ENCODE assay signal across 18 mouse cellular contexts in the genomic region with DNA sequence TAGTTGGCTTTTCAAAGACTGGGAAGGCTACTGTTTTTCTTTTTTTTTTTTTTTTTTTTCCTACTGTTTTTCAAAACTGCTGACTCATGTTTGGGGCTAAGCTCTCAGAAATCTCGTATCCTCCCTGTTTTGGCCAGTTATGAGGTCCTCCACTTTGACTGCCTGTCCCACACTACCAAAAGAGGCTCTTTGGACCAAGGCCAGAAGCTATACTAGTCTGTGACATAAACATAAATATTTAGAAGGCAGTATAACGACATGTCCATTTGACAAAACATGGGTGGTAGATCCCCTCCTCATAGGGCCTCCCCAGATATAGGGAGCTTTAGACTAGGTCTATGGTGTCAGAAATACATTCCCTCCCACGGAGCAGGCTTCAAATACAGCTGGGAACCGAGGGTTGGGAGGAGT. TPM values are rescaled to one million over a fixed set of nuclear protein-coding genes. Genes with fewer than 3 reads are reported as not detected.
DNase-seq lines count a peak whose midpoint lies in the region; ATAC-seq and TF ChIP-seq lines count a peak whose summit lies in the region.
"Had no signal": no experiment of that assay in that cellular context is flagged by ENCODE, and none has a peak within 500 bp of the region (broad histone marks: within the 10 kb centered on the region; RNA-seq: fewer than 3 reads in every experiment).

No protein-coding gene starts in this region.

- no peak overlapping the region for H3K4me3 ChIP-seq in lung, embryonic 15.5 days
- H3K4me3 ChIP-seq in MEL (ENCODE audit: control insufficient read depth in 1 of 2, insufficient read depth in 1 of 2, low read depth in 2 of 2, low read length in 2 of 2), result no peak overlapping the region
- no peak overlapping the region for H3K4me3 ChIP-seq in stomach, embryonic 15.5 days (replicated peaks)
- H3K4me3 ChIP-seq: forebrain, embryonic 10.5 days; heart, adult 2 months; heart, embryonic 15.5 days; limb, embryonic 10.5 days; liver, embryonic 13.5 days; midbrain, embryonic 13.5 days had no signal

- H3K4me1 ChIP-seq in lung, embryonic 15.5 days, result peaks cover 22% of the 10 kb centered on the region
- peaks cover 0 to 5% of the 10 kb centered on the region in 2 experiments; a peak in 1 of 4 replicates for H3K4me1 ChIP-seq in MEL (ENCODE audit: control insufficient read depth in 1 of 2, insufficient read depth in 2 of 2, low read length in 2 of 2)
- peaks cover 14% of the 10 kb centered on the region; the same call in 1 of the 2 replicates for H3K4me1 ChIP-seq in stomach, embryonic 15.5 days
- H3K4me1 ChIP-seq: midbrain, embryonic 13.5 days had no signal

- H3K79me2 ChIP-seq in MEL (ENCODE audit: control insufficient read depth, insufficient read depth, low read length, poor library complexity), result no peaks in the 10 kb centered on the region

- peak; percentile 87 for ATAC-seq in lung, embryonic 15.5 days (ENCODE audit: borderline replicate concordance, extremely low read depth, low FRiP score, low TSS enrichment)
- peak; percentile 45 for ATAC-seq in common myeloid progenitor, adult 5-6 weeks (replicated peaks; ENCODE audit: low read depth, poor library complexity, severe bottlenecking)
- peak; percentile 60 for ATAC-seq in stomach, embryonic 15.5 days (ENCODE audit: insufficient read depth, low FRiP score, low read depth)
- ATAC-seq in megakaryocyte, adult 5-6 weeks (ENCODE audit: poor library complexity, severe bottlenecking), result no peak
- ATAC-seq: midbrain, embryonic 13.5 days had no signal

- no peak overlapping the region for H3K4me2 ChIP-seq in lung, embryonic 15.5 days
- no peak overlapping the region for H3K4me2 ChIP-seq in stomach, embryonic 15.5 days
- H3K4me2 ChIP-seq: heart, embryonic 15.5 days; liver, embryonic 13.5 days; midbrain, embryonic 13.5 days had no signal

- 23% methylated on average over 4 of the region's 4 CpGs for WGBS in lung, embryonic 15.5 days
- WGBS in stomach, embryonic 15.5 days, result 37% methylated on average over 4 of the region's 4 CpGs

- no peaks in the 10 kb centered on the region for H3K9me3 ChIP-seq in lung, embryonic 15.5 days
- no peaks in the 10 kb centered on the region for H3K9me3 ChIP-seq in MEL (replicated peaks; ENCODE audit: insufficient read depth, low read length)
- H3K9me3 ChIP-seq in stomach, embryonic 15.5 days, result no peaks in the 10 kb centered on the region
- H3K9me3 ChIP-seq: heart, embryonic 15.5 days; limb, embryonic 10.5 days; liver, embryonic 13.5 days; midbrain, embryonic 13.5 days had no signal

- no peaks in the 10 kb centered on the region for H3K36me3 ChIP-seq in lung, embryonic 15.5 days
- no peaks in the 10 kb centered on the region; a peak in 1 of 4 replicates for H3K36me3 ChIP-seq in MEL (ENCODE audit: control insufficient read depth in 1 of 2, insufficient read depth in 2 of 2, low read length in 2 of 2)
- no peaks in the 10 kb centered on the region for H3K36me3 ChIP-seq in stomach, embryonic 15.5 days
- H3K36me3 ChIP-seq: forebrain, embryonic 10.5 days; heart, embryonic 15.5 days; limb, embryonic 10.5 days; liver, embryonic 13.5 days; midbrain, embryonic 13.5 days had no signal

- DNase-seq in lung, postnatal 25 days (ENCODE audit: low spot score), result no peak
- DNase-seq in MEL (ENCODE audit: low read depth, low spot score), result peak; percentile 35
- no peak for DNase-seq in frontal cortex, postnatal 25 days (ENCODE audit: low spot score in 2 of 2)
- DNase-seq: cerebellum, adult 9-11 months; gastrocnemius, postnatal 14 days; heart, adult 2 months; liver, embryonic 13.5 days; right cerebral cortex, postnatal 4 days; thymus, postnatal 14 days had no signal

- no peak for TF ChIP-seq CTCF in MEL (IDR thresholded peaks at IDR 0.05 in 2 of 3, conservative IDR thresholded peaks at IDR 0.05 in 1 of 3; ENCODE audit: control insufficient read depth in 1 of 3, insufficient read depth in 1 of 3, low read depth in 2 of 3, low read length in 3 of 3, poor library complexity in 1 of 3, severe bottlenecking in 1 of 3)

- H3K27ac ChIP-seq in lung, embryonic 15.5 days, result peak overlapping the region; percentile 21; the same call in 1 of the 2 replicates
- H3K27ac ChIP-seq in MEL (ENCODE audit: control insufficient read depth, low read depth, low read length), result no peak overlapping the region
- peak overlapping the region; percentile 63; the same call in 1 of the 2 replicates for H3K27ac ChIP-seq in stomach, embryonic 15.5 days
- H3K27ac ChIP-seq: forebrain, embryonic 10.5 days; heart, adult 2 months; heart, embryonic 15.5 days; limb, embryonic 10.5 days; liver, embryonic 13.5 days; macrophage; midbrain, embryonic 13.5 days had no signal

- no peak for TF ChIP-seq POLR2A in MEL (IDR thresholded peaks at IDR 0.05; ENCODE audit: control insufficient read depth in 1 of 2, insufficient read depth in 1 of 2, low read depth in 1 of 2, low read length in 2 of 2, poor library complexity in 1 of 2)

- H3K27me3 ChIP-seq in lung, embryonic 15.5 days, result peaks cover 6% of the 10 kb centered on the region; the same call in 1 of the 2 replicates
- no peaks in the 10 kb centered on the region for H3K27me3 ChIP-seq in MEL (ENCODE audit: control insufficient read depth in 1 of 2, insufficient read depth in 2 of 2, low read length in 2 of 2)
- no peaks in the 10 kb centered on the region for H3K27me3 ChIP-seq in stomach, embryonic 15.5 days (replicated peaks)
- H3K27me3 ChIP-seq: heart, embryonic 15.5 days; midbrain, embryonic 13.5 days had no signal

- no peak for TF ChIP-seq EP300 in MEL (IDR thresholded peaks at IDR 0.05; ENCODE audit: low read depth in 1 of 2, low read length in 2 of 2)

- no peak for TF ChIP-seq RAD21 in MEL (IDR thresholded peaks at IDR 0.05; ENCODE audit: low read depth, low read length)

- no peak overlapping the region for H3K9ac ChIP-seq in lung, embryonic 15.5 days
- no peak overlapping the region for H3K9ac ChIP-seq in MEL (ENCODE audit: control insufficient read depth, low read depth, low read length, poor library complexity, severe bottlenecking)
- no peak overlapping the region for H3K9ac ChIP-seq in stomach, embryonic 15.5 days
- H3K9ac ChIP-seq: heart, embryonic 15.5 days; liver, embryonic 13.5 days; midbrain, embryonic 13.5 days had no signal

TF ChIP-seq in MEL, 35 proteins besides CTCF, POLR2A, EP300 and RAD21:
- TF ChIP-seq ZNF384 (IDR thresholded peaks at IDR 0.05; ENCODE audit: low read depth, low read length), result peak; percentile 84
- TF ChIP-seq SIN3A (IDR thresholded peaks at IDR 0.05; ENCODE audit: low read length), result no peak
- TF ChIP-seq MAFK (IDR thresholded peaks at IDR 0.05; ENCODE audit: borderline replicate concordance, low read depth, low read length), result peak; percentile 67; the same call in 1 of the 2 replicates

RNA-seq across cellular contexts. Expression of gene Fbxo21, which starts 8.9 kb away (rescaled TPM):
- 54.7 and 56.8 TPM in 2 replicates for polyA plus RNA-seq in lung, embryonic 15.5 days (2015; fragmentation: Nextera tagmentation; extraction: Ambion mirVana)
- total RNA-seq in MEL (2012; rRNA removed), result 9.1 and 10.4 TPM in 2 replicates
- polyA plus RNA-seq in MEL (2012; ENCODE audit: insufficient read depth in 1 of 2, insufficient read length in 2 of 2, low read depth in 1 of 2, low replicate concordance in 2 of 2, missing spikeins in 1 of 2), result 10 to 100 TPM in 1 of 2 experiments, not detected in 1; 20.5 TPM
- total RNA-seq in common myeloid progenitor, adult 5-6 weeks (2017), result 16.1 and 32.3 TPM in 2 replicates
- polyA plus RNA-seq in stomach, embryonic 15.5 days (2015; fragmentation: Nextera tagmentation; extraction: Ambion mirVana), result 61.2 and 65.7 TPM in 2 replicates
- 2.0 and 3.1 TPM in 2 replicates for total RNA-seq in megakaryocyte, adult 5-6 weeks (2015)
- total RNA-seq in megakaryocyte, adult 5-6 weeks (2017), result 4.2 and 4.8 TPM in 2 replicates

RNA-seq across cellular contexts. Expression of gene Tesc, which starts 59.9 kb away (rescaled TPM):
- 8.5 and 8.8 TPM in 2 replicates for polyA plus RNA-seq in lung, embryonic 15.5 days (2015; fragmentation: Nextera tagmentation; extraction: Ambion mirVana)
- not detected in 2 replicates for total RNA-seq in MEL (2012; rRNA removed)
- polyA plus RNA-seq in MEL (2012; ENCODE audit: insufficient read depth in 1 of 2, insufficient read length in 2 of 2, low read depth in 1 of 2, low replicate concordance in 2 of 2, missing spikeins in 1 of 2), result under 1 TPM in 1 of 2 experiments, not detected in 1; 0.07 TPM
- total RNA-seq in common myeloid progenitor, adult 5-6 weeks (2017), result not detected in 2 replicates
- polyA plus RNA-seq in stomach, embryonic 15.5 days (2015; fragmentation: Nextera tagmentation; extraction: Ambion mirVana), result 16.0 and 17.7 TPM in 2 replicates
- total RNA-seq in megakaryocyte, adult 5-6 weeks (2015), result 1.8 and 4.2 TPM in 2 replicates
- 2.2 and 2.4 TPM in 2 replicates for total RNA-seq in megakaryocyte, adult 5-6 weeks (2017)
- polyA plus RNA-seq: macrophage had no signal
